Mouse (Mus musculus) liver, embryonic 16.5 days (tissue): ENCODE data around the gene Zfp672. TPM values are rescaled to one million over a fixed set of nuclear protein-coding genes. Genes with fewer than 3 reads are reported as not detected.
A peak's percentile ranks its signal among the peaks of the same experiment; 100 is the strongest.
"Not testable (repeated sequence)": the region's sequence is repeated elsewhere in the genome, so short reads cannot be mapped to it uniquely, and the experiment has no call there.

Experiments
- ATAC-seq: fragments of 200-750 bp; cut with Nextera tagmentation; 2 replicates; pipeline ENCODE4 v1.8.0; 2017; ENCODE audit warnings: low read depth, mild to moderate bottlenecking, moderate number of reproducible peaks, moderate library complexity
- H3K27ac ChIP-seq: fragments of 300-500 bp; sonication (generic); 2 replicates; pipeline ENCODE4 v1.5.1; 2014; ENCODE audit warnings: mild to moderate bottlenecking, low read length
- H3K27me3 ChIP-seq: fragments of 300-500 bp; sonication (generic); 2 replicates; pipeline ENCODE4 v1.6.1; 2014; ENCODE audit warnings: low read depth, low read length, mixed read lengths; ENCODE audit not compliant: control insufficient read depth, insufficient read depth
- H3K36me3 ChIP-seq: fragments of 300-500 bp; sonication (generic); 2 replicates; pipeline ENCODE4 v1.6.1; 2014; ENCODE audit warnings: mild to moderate bottlenecking; ENCODE audit not compliant: control insufficient read depth, insufficient read depth
- H3K4me1 ChIP-seq: fragments of 300-500 bp; sonication (generic); 2 replicates; pipeline ENCODE4 v1.6.1; 2014; ENCODE audit warnings: low read depth, low read length, mixed read lengths; ENCODE audit not compliant: control insufficient read depth
- H3K4me2 ChIP-seq: fragments of 300-500 bp; sonication (generic); 2 replicates; pipeline ENCODE4 v1.6.1; 2014; ENCODE audit warnings: low read depth, low read length, mixed read lengths
- H3K4me3 ChIP-seq: fragments of 300-500 bp; sonication (generic); 2 replicates; pipeline ENCODE4 v1.5.1; 2014; ENCODE audit warnings: low read depth, mild to moderate bottlenecking, low read length
- H3K9ac ChIP-seq: fragments of 300-500 bp; sonication (generic); 2 replicates; pipeline ENCODE4 v1.6.1; 2014; ENCODE audit warnings: low read depth, low read length
- H3K9me3 ChIP-seq: fragments of 300-500 bp; sonication (generic); replicated peaks from 2 replicates; pipeline ENCODE4 v1.6.1; 2016; ENCODE audit warnings: low read length; ENCODE audit not compliant: control insufficient read depth
- WGBS: fragments of 180-500 bp; shearing (Covaris S2); extraction: QIAGEN DNeasy Blood & Tissue Kit; methylation state at CpG from one replicate; pipeline ENCODE4 v1.1.7; 2014; ENCODE audit not compliant: insufficient replicate concordance; 5-methylcytosine and 5-hydroxymethylcytosine counted together
- polyA plus RNA-seq: library from polyadenylated mRNA; unstranded; fragments of >200 nt; fragmentation: Nextera tagmentation; extraction: Ambion mirVana; gene quantifications from 2 replicates; pipeline ENCODE4 v1.2.1, GENCODE M21; 2015

Gene Zfp672
- polyA plus RNA-seq, 1 experiment from 2014 or later, result 33.8 TPM

- H3K36me3 ChIP-seq, result peaks cover 34% of the 10 kb centered on the region
- peaks cover 9% of the 10 kb centered on the region for H3K4me1 ChIP-seq
- no peak overlapping the region for H3K27ac ChIP-seq
- H3K9me3 ChIP-seq, result no peaks in the 10 kb centered on the region
- no peak for ATAC-seq
- 85% methylated on average over 28 of the region's 28 CpGs for WGBS
- no peaks in the 10 kb centered on the region for H3K27me3 ChIP-seq
- no peak overlapping the region for H3K4me2 ChIP-seq
- H3K9ac ChIP-seq, result no peak overlapping the region
- no peak overlapping the region for H3K4me3 ChIP-seq
These were observed 13.3 kb downstream of the Zfp672 start for GRCm38 (mm10) chr11:58316768-58317390.

- H3K27me3 ChIP-seq, result no peaks in the 10 kb centered on the region
- H3K9me3 ChIP-seq, result no peaks in the 10 kb centered on the region
- peaks cover 3% of the 10 kb centered on the region for H3K4me1 ChIP-seq
- H3K9ac ChIP-seq, result no peak overlapping the region
- no peak overlapping the region for H3K4me2 ChIP-seq
- no peak overlapping the region for H3K4me3 ChIP-seq
- no peak for ATAC-seq
- no peak overlapping the region for H3K27ac ChIP-seq
- H3K36me3 ChIP-seq, result peaks cover 34% of the 10 kb centered on the region
- WGBS, result 86% methylated on average over 17 of the region's 17 CpGs
These were observed 13.8 kb downstream of the Zfp672 start for GRCm38 (mm10) chr11:58316344-58316743.

- no peak overlapping the region for H3K9ac ChIP-seq
- no peak overlapping the region for H3K4me2 ChIP-seq
- WGBS, result 88% methylated on average over 5 of the region's 5 CpGs
- H3K4me3 ChIP-seq, result no peak overlapping the region
- H3K27ac ChIP-seq, result no peak overlapping the region
- no peaks in the 10 kb centered on the region for H3K9me3 ChIP-seq
- no peak for ATAC-seq
- H3K4me1 ChIP-seq, result peaks cover 2% of the 10 kb centered on the region; the same call in 1 of the 2 replicates
- peaks cover 34% of the 10 kb centered on the region for H3K36me3 ChIP-seq
- no peaks in the 10 kb centered on the region for H3K27me3 ChIP-seq
These were observed 14.5 kb downstream of the Zfp672 start for GRCm38 (mm10) chr11:58315536-58316168.

DNA sequence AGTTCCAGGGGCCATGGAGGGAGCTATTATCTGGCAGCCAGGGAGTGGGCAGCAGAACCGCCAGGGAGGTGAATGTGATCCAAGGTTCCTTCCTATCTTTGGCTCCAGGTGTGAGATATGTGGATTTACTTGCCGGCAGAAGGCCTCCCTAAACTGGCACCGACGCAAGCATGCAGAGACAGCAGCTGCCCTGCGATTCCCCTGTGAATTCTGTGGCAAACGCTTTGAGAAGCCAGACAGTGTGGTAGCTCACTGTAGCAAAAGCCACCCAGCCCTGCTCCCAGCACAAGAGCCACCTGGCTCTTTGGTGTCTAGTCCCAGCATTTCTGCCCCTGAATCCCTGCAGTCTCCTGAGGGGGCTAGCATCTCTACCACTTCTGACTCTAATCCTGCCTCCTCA is 16.1 kb downstream of the Zfp672 start:
- Histone ChIP-seq H3K27ac (no peak overlapping the region), H3K4me1 (no peaks in the 10 kb centered on the region), H3K9ac (no peak overlapping the region), H3K4me3 (no peak overlapping the region), H3K27me3 (no peaks in the 10 kb centered on the region), H3K9me3 (no peaks in the 10 kb centered on the region), H3K36me3 (peaks cover 27% of the 10 kb centered on the region), H3K4me2 (no peak overlapping the region)
- 73% methylated on average over 6 of the region's 6 CpGs for WGBS
- ATAC-seq, result no peak

GRCm38 (mm10) chr11:58308661-58309060 is 21.5 kb downstream of the Zfp672 start:
- Histone ChIP-seq H3K27me3 (no peaks in the 10 kb centered on the region), H3K9me3 (no peaks in the 10 kb centered on the region), H3K4me3 (no peak overlapping the region), H3K4me2 (no peak overlapping the region), H3K36me3 (no peaks in the 10 kb centered on the region), H3K9ac (no peak overlapping the region), H3K4me1 (peaks cover 19% of the 10 kb centered on the region), H3K27ac (no peak overlapping the region)
- ATAC-seq, result no peak
- WGBS, result 92% methylated on average over 9 of the region's 9 CpGs

DNA sequence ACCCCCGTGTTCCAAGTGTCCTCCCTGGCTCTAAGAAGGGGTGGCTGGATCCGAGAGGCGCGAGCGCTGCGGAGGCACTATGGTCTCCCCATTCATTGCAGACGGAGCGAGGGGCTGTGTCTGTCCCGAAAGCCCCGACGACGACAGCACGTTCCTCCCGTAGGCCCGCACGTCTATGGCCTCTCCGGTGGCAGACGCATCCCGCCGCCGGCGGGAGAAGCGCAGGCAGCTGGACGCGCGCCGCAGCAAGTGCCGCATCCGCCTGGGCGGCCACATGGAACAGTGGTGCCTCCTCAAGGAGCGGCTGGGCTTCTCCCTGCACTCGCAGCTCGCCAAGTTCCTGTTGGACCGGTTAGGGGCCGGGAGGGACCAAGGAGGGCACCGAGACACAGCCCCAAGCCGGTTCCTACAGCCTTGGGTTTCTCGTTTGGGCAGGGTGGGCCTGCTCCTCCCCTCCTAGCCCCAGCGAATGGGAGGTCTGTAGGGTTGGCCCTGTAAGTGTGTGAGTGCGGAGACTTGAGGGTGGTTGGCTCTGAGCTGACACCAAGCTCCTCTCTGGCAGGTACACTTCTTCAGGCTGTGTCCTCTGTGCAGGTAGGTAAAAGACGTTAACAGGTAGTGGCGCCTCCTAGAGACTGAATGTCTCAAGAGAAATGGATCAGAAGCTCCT is 22.6 kb downstream of the Zfp672 start:
- Histone ChIP-seq H3K27ac (peak overlapping the region; percentile 78), H3K9me3 (no peaks in the 10 kb centered on the region), H3K4me1 (peaks cover 25% of the 10 kb centered on the region), H3K27me3 (no peaks in the 10 kb centered on the region), H3K36me3 (no peaks in the 10 kb centered on the region), H3K9ac (peak overlapping the region; percentile 81), H3K4me3 (peak overlapping the region; percentile 76), H3K4me2 (peak overlapping the region; percentile 100)
- ATAC-seq, result peak; percentile 64
- under 1% methylated on average over 42 of the region's 42 CpGs for WGBS

DNA sequence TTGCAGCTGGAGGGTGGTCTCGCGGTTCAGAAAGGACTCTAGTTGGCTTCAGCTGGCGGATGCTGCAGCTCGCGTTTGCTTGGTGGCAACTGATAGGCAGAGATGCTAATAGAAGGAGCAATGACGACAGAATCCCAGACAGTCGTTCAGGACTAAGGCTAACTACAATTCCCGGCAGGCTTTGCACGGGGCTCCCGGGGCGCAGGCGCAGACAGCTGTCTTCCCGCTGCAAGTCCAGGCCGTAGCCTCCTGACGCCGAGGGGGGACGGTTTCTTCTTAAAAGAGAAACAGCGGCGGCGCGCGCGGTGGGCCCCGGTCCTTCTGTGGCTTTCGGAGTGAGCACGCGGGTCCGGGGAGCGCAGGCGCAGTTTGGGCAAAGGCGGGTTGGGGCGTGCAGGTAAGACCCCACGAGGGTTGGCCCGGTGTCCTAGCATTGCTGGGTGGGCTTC is 23.3 kb downstream of the Zfp672 start, which contains the start of gene Zfp692:
Gene Zfp692 (plus strand): TSS at position 210 of the 449 bp plus-strand sequence.
- peak within 1 kb of the TSS; percentile 76 for H3K4me3 ChIP-seq
- WGBS, result under 1% methylated on average over 34 of the region's 34 CpGs

DNA sequence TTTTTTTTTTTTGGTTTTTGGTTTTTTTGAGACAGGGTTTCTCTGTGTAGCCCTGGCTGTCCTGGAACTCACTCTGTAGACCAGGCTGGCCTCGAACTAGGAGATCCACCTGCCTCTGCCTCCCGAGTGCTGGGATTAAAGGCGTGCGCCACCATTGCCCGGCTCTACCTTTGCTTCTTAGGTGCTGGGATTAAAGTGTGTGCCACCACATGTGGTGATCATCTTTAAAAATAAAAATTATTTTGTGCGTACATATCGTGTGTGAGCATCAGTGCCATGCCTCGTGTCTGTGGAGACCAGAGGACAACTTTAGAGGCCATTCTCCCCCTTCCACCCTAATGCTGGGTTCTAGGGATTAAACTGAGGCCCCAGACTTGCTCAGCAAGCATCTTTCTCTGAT is 24.8 kb downstream of the Zfp672 start:
- not testable (repeated sequence) for H3K4me3 ChIP-seq, H3K9ac ChIP-seq, H3K27me3 ChIP-seq, ATAC-seq, H3K4me2 ChIP-seq, H3K36me3 ChIP-seq, H3K27ac ChIP-seq, H3K9me3 ChIP-seq
- peaks cover 29% of the 10 kb centered on the region for H3K4me1 ChIP-seq
- 82% methylated on average over 8 of the region's 8 CpGs for WGBS

More for the DNA sequence above, 23.3 kb downstream of the Zfp672 start, which contains the start of gene Zfp692:
- no peaks in the 10 kb centered on the region for H3K27me3 ChIP-seq
- peak; percentile 57 for ATAC-seq
- H3K27ac ChIP-seq, result peak within 1 kb of the TSS; percentile 78
- no peaks in the 10 kb centered on the region for H3K36me3 ChIP-seq
- H3K9me3 ChIP-seq, result no peaks in the 10 kb centered on the region
- peak within 1 kb of the TSS; percentile 100 for H3K4me2 ChIP-seq
- H3K4me1 ChIP-seq, result peaks cover 25% of the 10 kb centered on the region
- peak within 1 kb of the TSS; percentile 81 for H3K9ac ChIP-seq

- H3K9me3 ChIP-seq, result no peaks in the 10 kb centered on the region
- H3K4me1 ChIP-seq, result peaks cover 29% of the 10 kb centered on the region
- H3K4me3 ChIP-seq, result no peak overlapping the region; the same call in none of the 2 replicates
- no peaks in the 10 kb centered on the region for H3K36me3 ChIP-seq
- H3K9ac ChIP-seq, result peak overlapping the region; percentile 8; the same call in 1 of the 2 replicates
- WGBS, result 46% methylated on average over 7 of the region's 7 CpGs
- no peak for ATAC-seq
- H3K27ac ChIP-seq, result peak overlapping the region; percentile 1; the same call in 1 of the 2 replicates
- no peaks in the 10 kb centered on the region for H3K27me3 ChIP-seq
- peak overlapping the region; percentile 79 for H3K4me2 ChIP-seq
These were observed 26.5 kb downstream of the Zfp672 start for GRCm38 (mm10) chr11:58303594-58303993.
